Mouse (Mus musculus) regulatory T cell (primary cell): ENCODE data around the gene Cnksr3.

ENCODE experiments used
- in situ Hi-C: fragments of 300-600 bp; cut with MboI, MseI; formaldehyde crosslinking; loops from one replicate; pipeline ENCODE4 v1.15.1; 2025; ENCODE audit warnings: high pct_unique_total_duplicates

Gene Cnksr3

DNA sequence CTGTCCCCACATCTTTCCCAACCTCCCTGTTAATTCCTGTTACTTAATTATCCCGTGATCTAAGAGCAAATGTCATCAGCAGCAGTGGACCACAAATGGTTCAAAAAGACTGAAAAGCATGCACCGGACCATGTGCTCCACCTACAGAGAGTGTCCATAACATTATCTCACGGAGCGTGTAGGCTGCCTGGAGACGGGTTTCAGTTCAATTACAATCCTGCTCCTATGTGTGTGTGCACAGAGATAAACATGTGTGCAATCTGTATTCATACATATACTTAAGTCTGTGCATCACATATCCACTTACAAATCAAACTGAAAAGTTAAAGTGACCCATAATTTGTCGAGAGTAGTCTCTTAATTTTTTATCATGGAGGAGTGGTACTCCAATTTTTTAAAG lies 14.3 kb downstream of the Cnksr3 start:
- in situ Hi-C loops = no loop called here

DNA sequence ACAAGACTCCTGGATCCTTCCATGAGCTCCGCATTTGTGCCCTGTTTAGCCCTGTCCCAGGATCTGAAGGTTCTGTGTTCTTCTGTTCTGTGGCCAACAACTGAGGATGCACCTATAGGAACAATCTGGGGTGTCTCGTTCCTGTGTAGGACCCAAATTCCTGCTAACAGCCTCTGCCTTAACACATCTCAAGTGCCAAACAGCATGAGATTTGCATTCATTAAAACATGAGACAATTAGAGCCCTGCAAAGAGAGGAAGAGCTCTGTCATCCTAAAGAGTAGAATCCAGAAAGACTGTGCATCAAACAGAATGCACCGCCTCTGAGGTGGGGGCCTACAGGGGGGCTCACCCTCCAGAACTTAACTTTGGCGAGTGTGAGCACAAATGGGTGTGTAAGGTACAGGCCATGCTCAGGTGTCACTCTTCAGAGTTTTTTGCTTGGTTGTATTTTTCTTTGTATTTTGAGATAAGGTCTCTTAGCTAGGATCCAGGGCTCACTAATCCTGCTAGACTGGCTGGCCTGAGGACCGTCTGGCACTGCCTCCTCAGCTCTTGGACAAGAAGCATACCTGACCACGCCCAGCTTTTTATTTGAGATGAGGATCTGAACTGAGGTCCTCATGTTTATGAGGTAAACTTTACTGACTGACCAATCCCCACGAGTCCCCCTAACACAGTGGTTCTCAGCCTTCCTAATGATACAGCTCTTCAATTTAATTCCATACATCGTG lies 15.2 kb downstream of the Cnksr3 start:
- in situ Hi-C loops = no loop called here

DNA sequence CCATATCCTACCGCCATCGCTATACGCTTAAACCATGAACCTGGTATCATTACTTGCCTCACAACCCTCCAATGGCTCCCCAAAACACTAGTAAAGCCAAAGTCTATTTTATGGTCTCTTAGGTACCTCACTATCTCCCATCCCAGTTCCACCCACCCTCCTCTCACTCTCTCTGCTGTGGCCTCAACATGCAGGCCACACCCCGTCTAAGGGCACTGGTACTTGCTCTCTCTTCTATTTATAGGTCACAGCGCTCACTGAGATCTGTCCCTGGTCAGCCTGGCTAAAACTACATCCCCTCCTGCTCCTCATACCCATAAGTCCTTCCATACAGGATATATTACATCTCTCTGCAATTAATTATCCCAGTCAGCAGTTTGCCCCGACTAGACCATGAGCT lies 16.1 kb downstream of the Cnksr3 start:
- in situ Hi-C loops = no loop called here

DNA sequence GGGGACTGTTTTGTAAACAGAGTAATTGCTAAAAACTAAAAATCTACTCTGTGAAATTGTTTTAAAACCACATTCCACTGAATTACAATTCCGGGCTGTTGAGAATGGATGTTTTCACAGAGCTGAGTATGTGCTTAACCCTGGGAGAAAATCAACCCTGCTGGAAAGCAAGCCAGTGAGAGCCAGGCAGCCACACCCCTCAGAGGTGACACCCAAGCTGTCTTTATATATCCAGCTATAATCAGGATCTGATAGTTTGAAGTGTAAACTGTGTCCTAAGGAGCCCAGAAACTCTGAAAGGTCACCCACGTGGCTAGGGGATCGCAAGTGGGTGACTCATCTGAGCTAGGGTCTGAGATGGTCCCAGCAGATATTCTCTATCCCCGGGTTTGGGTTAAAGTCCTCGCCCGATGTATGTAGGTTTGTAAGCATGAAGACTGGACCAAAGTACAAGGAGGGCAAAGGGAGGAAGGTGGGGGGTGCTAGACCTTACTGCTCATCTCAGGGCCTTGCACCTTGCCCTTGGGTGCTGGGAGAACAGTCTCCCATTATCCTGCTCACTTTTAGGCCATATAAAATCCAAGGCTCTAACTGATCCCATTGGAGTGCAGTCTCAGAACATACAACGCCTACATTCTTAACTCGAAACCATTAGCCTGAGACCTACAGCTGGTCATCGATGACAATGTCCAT lies 20.2 kb downstream of the Cnksr3 start:
- in situ Hi-C loops = no loop called here

DNA sequence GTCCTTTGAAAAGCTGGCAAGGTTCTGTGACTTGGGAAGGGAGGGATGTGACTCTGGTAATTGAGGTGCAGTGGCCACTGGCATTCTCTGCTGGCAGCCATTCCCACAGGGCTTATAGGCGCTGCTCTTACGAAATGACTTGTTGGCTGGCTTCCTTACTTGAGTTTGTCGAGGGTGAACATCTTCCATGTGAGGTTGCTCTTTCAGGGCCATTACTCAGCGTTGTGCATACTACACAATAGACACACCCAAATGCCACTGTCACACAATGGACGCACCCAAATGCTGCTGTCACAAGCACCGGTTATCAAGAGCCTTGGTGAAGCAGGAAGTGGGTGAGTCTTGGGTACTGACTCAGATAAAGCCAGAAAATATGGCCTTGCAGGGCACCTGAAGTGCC lies 22.8 kb downstream of the Cnksr3 start:
- in situ Hi-C loops = no loop called here

DNA sequence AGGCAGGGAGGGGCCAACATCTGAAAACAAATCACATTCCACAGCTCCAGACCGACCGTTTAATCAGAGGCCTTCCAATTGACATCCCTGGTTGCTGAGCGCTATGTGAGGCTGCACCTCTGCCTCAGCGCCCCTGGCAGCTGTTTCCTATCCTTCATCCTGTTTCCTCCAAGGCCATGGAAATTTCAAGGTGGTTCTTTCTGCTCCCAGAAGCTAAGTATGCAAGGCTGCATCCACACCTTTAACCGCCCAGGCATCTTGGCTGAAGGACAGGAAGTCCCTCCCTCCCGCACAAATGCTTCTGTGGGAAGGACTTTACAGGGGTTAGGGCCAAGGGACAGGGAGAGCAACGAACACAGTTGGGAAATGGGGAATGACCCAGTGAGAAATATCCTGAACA lies 24.2 kb downstream of the Cnksr3 start:
- in situ Hi-C loops = no loop called here

DNA sequence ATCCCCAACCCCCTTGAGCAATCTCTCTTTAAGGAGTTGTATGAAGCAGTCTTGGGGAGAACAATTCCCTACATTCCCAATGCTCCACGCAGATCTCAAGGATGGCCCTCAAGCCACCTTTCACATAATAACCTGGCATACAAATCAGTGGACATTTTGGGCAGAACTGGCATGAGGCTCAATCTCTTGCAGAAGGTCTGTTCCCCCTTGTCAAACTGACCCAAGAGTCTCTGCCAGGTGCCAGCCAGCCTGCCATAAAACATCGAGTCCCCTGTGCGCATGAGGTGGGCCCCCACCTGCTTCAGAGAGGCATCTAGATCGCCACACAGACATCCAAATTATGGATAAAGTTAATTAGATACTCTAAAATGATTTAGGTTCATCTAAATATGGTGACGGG lies 25.0 kb downstream of the Cnksr3 start:
- in situ Hi-C loops = no loop called here

DNA sequence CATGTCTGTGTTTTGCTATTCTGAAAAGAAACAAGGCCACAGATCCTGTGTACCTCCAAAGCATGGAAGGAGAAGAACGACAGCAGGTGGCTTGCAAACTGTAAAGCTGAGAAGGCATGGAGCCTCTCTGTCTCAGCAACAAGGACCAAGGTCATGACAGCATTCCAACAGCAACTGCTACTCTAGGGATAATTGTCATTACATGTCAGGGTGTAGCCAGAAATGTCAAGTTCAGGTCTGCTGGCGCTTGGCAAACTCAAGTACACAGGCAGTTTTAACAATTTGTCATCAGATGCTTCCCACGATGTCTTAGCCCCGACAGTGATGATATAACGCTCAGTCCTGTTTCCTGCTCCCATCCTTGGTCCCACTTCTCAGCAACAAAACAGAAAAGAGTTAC lies 26.0 kb downstream of the Cnksr3 start:
- in situ Hi-C loops = no loop called here

DNA sequence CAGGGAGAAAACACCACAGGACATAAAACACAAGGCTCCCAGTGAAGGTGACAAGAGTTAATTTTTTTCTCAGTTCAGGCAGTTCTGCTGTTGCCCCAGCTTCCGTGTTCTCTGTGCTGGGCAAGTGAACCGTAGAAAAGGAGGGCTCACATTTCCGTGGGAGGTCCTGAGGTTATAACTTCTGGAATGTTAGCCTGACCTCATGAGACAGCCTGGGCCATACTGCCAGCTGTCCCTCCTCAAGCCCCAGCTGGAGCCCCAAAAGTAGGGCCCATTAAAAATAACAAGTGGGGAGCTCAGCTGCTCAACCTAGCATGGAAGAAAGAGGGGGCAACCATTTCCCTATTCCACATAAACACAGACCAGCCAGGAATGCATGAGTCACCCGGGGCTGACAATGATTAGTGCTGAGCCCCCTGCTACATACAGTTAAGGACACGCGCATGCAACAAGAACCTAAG lies 28.8 kb downstream of the Cnksr3 start:
- in situ Hi-C loops = no loop called here

DNA sequence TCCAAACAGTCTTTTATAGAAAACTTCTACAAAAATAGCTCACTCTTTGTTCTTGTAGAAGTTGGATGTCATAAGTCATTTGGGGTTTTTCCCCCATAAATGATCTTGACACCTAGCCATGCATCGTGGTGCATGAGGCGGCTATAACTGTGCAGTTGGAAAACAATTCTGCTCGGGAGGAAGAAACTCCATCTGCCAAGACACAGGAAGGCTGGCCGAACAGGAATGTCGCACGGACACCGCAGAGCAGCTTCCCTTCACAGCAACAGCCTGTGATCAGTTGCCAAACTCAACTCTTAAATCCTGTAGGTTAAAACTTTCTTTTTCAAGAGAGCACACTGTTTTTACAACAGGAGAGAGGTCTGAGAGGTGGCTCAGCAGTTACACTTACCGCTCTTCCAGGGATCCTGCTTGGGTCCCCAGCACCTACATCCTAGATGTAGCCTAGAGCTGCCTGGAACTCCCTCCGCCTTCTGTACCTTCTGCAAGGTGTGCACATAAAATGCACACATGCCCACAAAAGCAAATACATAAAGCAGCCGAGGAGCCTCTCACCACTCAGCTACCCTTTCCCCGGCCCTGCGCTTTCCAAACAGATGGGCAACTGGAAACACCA lies 29.4 kb downstream of the Cnksr3 start:
- in situ Hi-C loops = no loop called here

DNA sequence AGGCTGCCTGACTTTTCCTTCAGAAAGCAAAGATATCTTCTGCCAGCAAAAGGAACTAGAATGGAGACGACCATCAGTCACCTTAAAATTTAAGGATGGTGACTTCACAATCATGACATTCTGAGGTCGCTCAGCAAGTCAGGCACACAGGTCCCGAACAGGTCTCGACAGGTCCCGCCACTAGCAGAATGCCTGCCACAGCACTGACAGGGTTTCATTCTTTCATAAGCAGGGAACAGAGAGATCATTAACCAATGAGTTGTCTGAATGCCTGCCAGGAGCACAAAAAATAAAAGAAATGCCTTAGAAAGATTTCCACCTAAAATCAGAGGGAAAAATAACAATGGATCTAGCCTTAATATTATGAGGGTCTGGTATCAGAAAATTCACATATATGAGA lies 31.7 kb downstream of the Cnksr3 start:
- in situ Hi-C loops = no loop called here

DNA sequence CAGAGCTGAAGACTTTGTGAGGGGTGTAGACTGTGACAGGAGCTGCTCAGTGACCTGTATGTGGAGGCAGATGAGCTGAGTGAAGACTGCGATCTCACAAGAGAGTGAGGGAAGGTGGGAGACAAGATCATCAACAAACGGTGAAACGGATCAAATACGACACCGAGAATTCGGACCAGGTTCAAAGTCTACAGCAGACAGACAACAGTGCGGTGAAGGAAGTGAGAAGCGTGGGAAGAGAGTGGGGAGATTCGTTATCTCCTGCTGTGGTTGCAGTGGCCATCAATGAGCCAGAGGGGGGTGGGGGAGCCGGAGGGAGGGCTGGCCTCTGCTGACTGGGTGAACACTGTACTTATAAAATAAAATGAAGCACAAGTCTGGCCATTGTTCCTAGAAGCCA lies 33.5 kb downstream of the Cnksr3 start:
- in situ Hi-C loops = no loop called here

DNA sequence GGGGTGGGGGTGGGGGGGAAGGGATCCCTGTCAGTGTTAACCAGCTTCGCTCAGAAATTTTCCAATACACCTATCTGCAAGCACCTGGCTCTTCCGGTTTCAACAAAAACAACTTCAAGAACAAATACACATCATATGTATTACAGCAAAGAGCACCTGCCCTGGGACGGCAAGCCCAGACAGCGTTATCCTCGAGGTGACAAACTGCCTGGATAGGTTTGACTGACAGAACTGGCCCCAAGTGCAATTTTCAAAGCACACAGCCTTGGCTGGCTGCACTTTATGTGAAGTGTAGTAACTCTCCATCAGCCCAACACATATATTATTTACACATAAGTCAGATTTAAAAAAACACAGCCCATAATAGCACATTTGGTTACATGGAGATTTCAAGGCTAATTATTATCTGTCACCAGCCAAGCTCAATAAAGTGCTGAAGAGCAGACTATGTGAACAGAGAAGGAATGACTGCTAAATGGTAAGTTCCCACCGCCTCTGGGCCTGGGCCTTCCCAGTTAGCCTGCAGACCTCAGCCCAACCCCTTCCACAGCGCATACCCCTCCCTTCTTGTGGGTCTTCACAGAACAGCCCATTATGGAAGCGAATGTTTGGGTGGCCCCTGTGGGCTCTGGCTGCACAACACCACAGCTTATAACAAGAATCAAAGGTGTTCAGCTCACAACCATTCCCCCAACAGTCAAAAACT lies 35.7 kb downstream of the Cnksr3 start:
- in situ Hi-C loops = no loop called here

DNA sequence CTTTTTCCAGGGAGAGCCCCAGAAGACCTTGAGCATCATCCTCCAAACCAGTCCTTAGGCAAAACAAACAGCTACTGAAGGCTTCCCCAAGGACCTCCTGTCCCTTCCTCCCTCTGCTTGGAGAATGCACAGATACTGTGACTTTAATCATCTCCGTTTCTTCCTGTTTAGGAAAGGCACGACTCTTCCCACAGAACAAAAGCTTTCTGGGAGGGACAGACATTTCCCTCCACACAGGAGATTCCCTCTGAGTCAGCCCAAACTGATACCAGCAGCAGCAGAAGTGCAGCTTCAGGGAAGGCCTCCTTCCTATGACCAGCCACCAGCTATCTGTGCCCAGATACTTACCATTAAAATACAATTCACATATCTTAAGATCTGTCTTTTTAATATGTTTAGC lies 37.6 kb downstream of the Cnksr3 start:
- in situ Hi-C loops = no loop called here

DNA sequence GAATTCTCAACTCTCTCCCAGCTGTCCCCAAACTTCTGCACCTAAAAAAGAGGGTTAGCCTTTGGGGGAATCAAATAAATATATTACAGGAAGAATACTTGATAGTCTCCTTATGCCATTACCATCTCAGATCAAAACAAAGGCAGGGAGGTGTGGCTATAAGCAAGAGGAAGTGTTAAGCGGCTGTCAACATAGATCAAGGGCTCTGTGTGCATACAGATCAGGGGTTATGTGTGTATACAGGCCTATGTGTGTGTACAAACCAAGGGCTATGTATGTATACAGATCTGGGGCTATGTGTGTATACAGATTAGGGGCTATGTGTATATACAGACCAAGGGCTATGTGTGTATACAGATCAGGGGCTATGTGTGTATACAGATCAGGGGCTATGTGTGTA lies 38.9 kb downstream of the Cnksr3 start:
- in situ Hi-C loops = no loop called here

DNA sequence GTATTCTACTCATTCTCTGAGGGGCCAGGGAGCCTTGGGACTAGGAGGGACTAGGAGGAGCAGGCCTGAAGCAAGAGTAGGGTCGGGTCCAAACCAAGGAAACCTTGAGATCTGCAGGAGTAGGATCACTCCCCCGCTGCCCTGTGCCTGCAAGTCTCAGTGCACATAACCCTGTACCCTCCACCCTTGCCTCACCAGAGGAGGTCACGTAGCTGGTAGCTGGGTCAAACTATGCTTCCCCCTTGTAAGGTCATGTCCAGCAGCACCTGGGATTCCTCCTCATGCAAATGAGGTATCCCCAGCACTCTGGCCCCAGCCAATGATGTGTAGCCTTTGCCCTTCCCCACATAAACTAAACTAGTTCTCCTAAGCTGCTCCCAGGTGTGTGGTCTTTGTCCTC lies 41.6 kb downstream of the Cnksr3 start:
- in situ Hi-C loops = no loop called here

DNA sequence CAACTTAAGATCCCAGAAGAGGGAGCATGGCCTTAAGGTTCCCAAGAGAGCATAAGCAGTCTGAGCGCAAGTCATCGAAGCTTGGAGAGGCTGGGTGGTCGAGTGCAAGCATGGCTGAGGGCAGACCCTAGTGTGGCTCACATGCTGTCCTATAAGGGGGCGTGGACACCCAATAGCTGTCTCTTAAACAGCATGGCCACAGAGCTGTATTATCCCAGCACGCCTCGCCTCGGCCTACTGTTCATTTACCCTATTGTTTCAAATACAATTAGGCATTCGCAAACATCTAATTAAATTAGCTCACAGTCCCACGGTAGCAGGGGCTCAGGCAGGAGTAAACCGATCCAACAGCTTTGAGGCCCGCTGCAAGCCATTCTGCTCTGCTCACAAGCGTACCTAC lies 49.0 kb downstream of the Cnksr3 start:
- in situ Hi-C loops = no loop called here

DNA sequence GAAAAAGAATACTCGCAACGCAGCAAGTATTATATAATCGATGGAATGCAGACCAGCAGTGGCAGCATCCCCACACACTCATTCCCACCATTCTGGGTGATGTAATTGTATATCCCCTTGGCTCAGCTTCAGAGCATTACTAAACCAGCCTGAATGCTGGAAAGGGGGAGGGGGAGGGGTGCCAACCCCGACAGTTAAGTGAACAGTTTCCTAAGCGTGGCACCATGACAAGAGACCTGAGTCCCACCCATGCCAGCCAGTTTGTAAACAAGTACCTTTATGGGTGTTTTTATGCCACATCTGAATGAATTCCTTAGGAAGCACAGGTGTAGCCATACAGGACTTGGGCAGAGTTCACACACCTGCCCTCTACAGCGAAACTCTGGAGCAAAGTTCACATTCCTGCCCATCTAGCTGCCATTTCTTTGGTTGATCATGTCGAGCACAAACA lies 53.0 kb downstream of the Cnksr3 start:
- in situ Hi-C loops = no loop called here

DNA sequence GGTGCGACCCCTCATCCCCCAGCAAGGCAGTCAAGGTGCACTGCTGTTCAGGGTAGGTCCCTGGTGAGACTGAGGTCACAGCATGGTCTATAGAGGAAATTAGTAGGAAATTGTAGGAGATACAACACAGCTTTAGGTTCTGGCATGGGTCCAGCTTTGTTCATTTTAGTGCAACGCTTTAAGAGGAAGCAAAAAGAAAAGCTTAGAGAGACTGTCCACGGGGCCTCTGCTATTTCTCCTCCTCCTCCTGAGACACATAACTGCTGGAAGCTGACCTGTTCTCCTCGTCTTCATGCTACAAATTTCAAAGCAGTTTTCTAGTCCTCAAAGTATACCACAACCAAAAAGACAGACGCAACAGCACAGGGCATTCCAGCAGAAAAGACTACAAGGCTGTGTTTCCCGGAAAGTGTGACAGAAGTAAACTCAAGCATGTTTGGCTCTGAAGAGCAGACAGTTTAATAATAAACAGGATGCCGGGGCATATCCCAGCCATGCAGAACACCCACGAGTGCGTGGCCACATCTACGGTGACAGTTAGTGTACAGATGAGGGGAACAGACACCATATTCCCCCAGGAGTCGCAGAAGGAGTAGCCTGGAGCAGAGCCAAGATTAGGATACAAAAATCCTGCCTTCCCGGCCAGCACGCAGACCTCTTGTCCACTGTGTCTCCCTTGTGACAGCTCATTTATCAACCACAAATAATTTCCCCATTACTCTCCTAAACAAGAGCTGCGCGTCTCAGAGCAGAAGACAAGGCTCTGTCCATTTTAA lies 53.6 kb downstream of the Cnksr3 start:
- in situ Hi-C loops = no loop called here

DNA sequence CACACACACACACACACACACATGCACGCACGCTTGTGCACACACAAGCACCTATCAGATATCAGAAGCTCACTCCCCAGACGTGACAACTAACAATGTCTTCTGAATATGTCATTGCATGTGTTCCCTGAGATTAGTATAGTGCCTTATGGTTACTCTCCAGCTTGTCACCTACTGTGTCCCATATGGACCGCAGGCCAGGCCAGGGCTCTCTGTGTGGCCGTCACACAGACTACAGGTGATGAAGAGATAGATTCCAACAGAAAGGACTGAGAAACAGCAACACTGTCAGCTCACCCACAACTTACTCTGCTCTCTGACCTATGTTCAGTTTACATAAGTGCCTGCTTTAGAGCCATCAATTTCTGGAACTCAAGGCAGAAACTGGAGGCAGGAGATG lies 57.2 kb downstream of the Cnksr3 start:
- in situ Hi-C loops = no loop called here

DNA sequence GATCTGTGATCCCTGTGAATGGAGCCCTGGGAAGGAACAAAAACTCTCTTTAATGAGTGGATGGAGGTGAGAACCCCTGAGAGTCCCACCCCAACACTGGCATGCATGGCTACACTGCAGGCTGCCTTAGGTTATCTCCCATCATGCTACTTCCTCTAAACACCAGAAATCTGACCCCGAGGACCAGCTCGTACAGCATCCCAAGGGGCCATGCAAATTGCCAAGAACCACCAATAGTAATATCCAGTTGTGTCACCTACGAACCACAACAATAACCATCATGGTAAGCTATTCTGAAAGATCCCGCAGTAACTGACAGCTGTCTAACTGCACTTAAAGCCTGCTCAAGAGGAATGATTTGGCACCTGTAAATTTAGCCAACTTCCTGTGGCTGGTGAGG lies 59.1 kb downstream of the Cnksr3 start:
- in situ Hi-C loops = no loop called here
